Mouse (Mus musculus): ENCODE data around the gene Nrxn3. TPM values are rescaled to one million over a fixed set of nuclear protein-coding genes. Genes with fewer than 3 reads are reported as not detected.

Nrxn3 gene
- polyA plus RNA-seq, 1 experiment = not detected

- no peak overlapping the region for H3K27ac ChIP-seq (replicated peaks; ENCODE audit: low read depth, low read length)
- H3K4me3 ChIP-seq (ENCODE audit: insufficient read depth, low read depth, low read length) = no peak overlapping the region
- no peaks in the 10 kb centered on the region for H3K4me1 ChIP-seq (ENCODE audit: control insufficient read depth, insufficient read depth, insufficient read length, low read length)
These were observed 589.9 kb downstream of the Nrxn3 start for GRCm38 (mm10) chr12:89312586-89312985.

GRCm38 (mm10) chr12:89325864-89326560 is 603.3 kb downstream of the Nrxn3 start:
- no peaks in the 10 kb centered on the region for H3K4me1 ChIP-seq (ENCODE audit: control insufficient read depth, insufficient read depth, insufficient read length, low read length)
- H3K27ac ChIP-seq (replicated peaks; ENCODE audit: low read depth, low read length) = no peak overlapping the region
- no peak overlapping the region for H3K4me3 ChIP-seq (ENCODE audit: insufficient read depth, low read depth, low read length)

GRCm38 (mm10) chr12:89331474-89332263 is 609.0 kb downstream of the Nrxn3 start:
- Histone ChIP-seq H3K4me3 (ENCODE audit: insufficient read depth, low read depth, low read length) (no peak overlapping the region), H3K27ac (replicated peaks; ENCODE audit: low read depth, low read length) (no peak overlapping the region)

GRCm38 (mm10) chr12:89333486-89333885 is 610.8 kb downstream of the Nrxn3 start:
- H3K4me1 ChIP-seq (ENCODE audit: control insufficient read depth, insufficient read depth, insufficient read length, low read length) = no peaks in the 10 kb centered on the region
- H3K4me3 ChIP-seq (ENCODE audit: insufficient read depth, low read depth, low read length) = no peak overlapping the region

More at GRCm38 (mm10) chr12:89331474-89332263, 609.0 kb downstream of the Nrxn3 start:
- no peaks in the 10 kb centered on the region for H3K4me1 ChIP-seq (ENCODE audit: control insufficient read depth, insufficient read depth, insufficient read length, low read length)

GRCm38 (mm10) chr12:89364850-89365249 is 642.2 kb downstream of the Nrxn3 start:
- Histone ChIP-seq H3K27ac (replicated peaks; ENCODE audit: low read depth, low read length) (no peak overlapping the region), H3K4me1 (ENCODE audit: control insufficient read depth, insufficient read depth, insufficient read length, low read length) (no peaks in the 10 kb centered on the region)

More at GRCm38 (mm10) chr12:89333486-89333885, 610.8 kb downstream of the Nrxn3 start:
- no peak overlapping the region for H3K27ac ChIP-seq (replicated peaks; ENCODE audit: low read depth, low read length)

GRCm38 (mm10) chr12:89369939-89370338 is 647.3 kb downstream of the Nrxn3 start:
- Histone ChIP-seq H3K4me3 (ENCODE audit: insufficient read depth, low read depth, low read length) (no peak overlapping the region), H3K4me1 (ENCODE audit: control insufficient read depth, insufficient read depth, insufficient read length, low read length) (no peaks in the 10 kb centered on the region), H3K27ac (replicated peaks; ENCODE audit: low read depth, low read length) (no peak overlapping the region)

More at GRCm38 (mm10) chr12:89364850-89365249, 642.2 kb downstream of the Nrxn3 start:
- H3K4me3 ChIP-seq (ENCODE audit: insufficient read depth, low read depth, low read length) = no peak overlapping the region

- Histone ChIP-seq H3K4me1 (ENCODE audit: control insufficient read depth, insufficient read depth, insufficient read length, low read length) (no peaks in the 10 kb centered on the region), H3K27ac (replicated peaks; ENCODE audit: low read depth, low read length) (no peak overlapping the region), H3K4me3 (ENCODE audit: insufficient read depth, low read depth, low read length) (no peak overlapping the region)
These were observed 653.9 kb downstream of the Nrxn3 start for GRCm38 (mm10) chr12:89376600-89376999.

- H3K27ac ChIP-seq (replicated peaks; ENCODE audit: low read depth, low read length) = no peak overlapping the region
- H3K4me1 ChIP-seq (ENCODE audit: control insufficient read depth, insufficient read depth, insufficient read length, low read length) = no peaks in the 10 kb centered on the region
- no peak overlapping the region for H3K4me3 ChIP-seq (ENCODE audit: insufficient read depth, low read depth, low read length)
These were observed 654.5 kb downstream of the Nrxn3 start for GRCm38 (mm10) chr12:89377051-89377643.

- Histone ChIP-seq H3K27ac (replicated peaks; ENCODE audit: low read depth, low read length) (no peak overlapping the region), H3K4me3 (ENCODE audit: insufficient read depth, low read depth, low read length) (no peak overlapping the region), H3K4me1 (ENCODE audit: control insufficient read depth, insufficient read depth, insufficient read length, low read length) (no peaks in the 10 kb centered on the region)
These were observed 655.0 kb downstream of the Nrxn3 start for GRCm38 (mm10) chr12:89377687-89378086.

GRCm38 (mm10) chr12:89383254-89383653 is 660.6 kb downstream of the Nrxn3 start:
- Histone ChIP-seq H3K27ac (replicated peaks; ENCODE audit: low read depth, low read length) (no peak overlapping the region), H3K4me3 (ENCODE audit: insufficient read depth, low read depth, low read length) (no peak overlapping the region), H3K4me1 (ENCODE audit: control insufficient read depth, insufficient read depth, insufficient read length, low read length) (no peaks in the 10 kb centered on the region)

- H3K4me1 ChIP-seq (ENCODE audit: control insufficient read depth, insufficient read depth, insufficient read length, low read length) = no peaks in the 10 kb centered on the region
- H3K4me3 ChIP-seq (ENCODE audit: insufficient read depth, low read depth, low read length) = no peak overlapping the region
- H3K27ac ChIP-seq (replicated peaks; ENCODE audit: low read depth, low read length) = no peak overlapping the region
These were observed 672.6 kb downstream of the Nrxn3 start for GRCm38 (mm10) chr12:89395121-89395792.

GRCm38 (mm10) chr12:89436519-89436918 is 713.8 kb downstream of the Nrxn3 start:
- Histone ChIP-seq H3K4me3 (ENCODE audit: insufficient read depth, low read depth, low read length) (no peak overlapping the region), H3K4me1 (ENCODE audit: control insufficient read depth, insufficient read depth, insufficient read length, low read length) (no peaks in the 10 kb centered on the region), H3K27ac (replicated peaks; ENCODE audit: low read depth, low read length) (no peak overlapping the region)

- Histone ChIP-seq H3K27ac (replicated peaks; ENCODE audit: low read depth, low read length) (no peak overlapping the region), H3K4me1 (ENCODE audit: control insufficient read depth, insufficient read depth, insufficient read length, low read length) (no peaks in the 10 kb centered on the region), H3K4me3 (ENCODE audit: insufficient read depth, low read depth, low read length) (no peak overlapping the region)
These were observed 719.8 kb downstream of the Nrxn3 start for GRCm38 (mm10) chr12:89442323-89443038.

GRCm38 (mm10) chr12:89450667-89451298 is 728.1 kb downstream of the Nrxn3 start:
- Histone ChIP-seq H3K4me3 (ENCODE audit: insufficient read depth, low read depth, low read length) (no peak overlapping the region), H3K4me1 (ENCODE audit: control insufficient read depth, insufficient read depth, insufficient read length, low read length) (no peaks in the 10 kb centered on the region), H3K27ac (replicated peaks; ENCODE audit: low read depth, low read length) (no peak overlapping the region)
